Mouse (Mus musculus) embryonic facial prominence, embryonic 11.5 days (tissue): ENCODE results near the gene Lims1. TPM values are rescaled to one million over a fixed set of nuclear protein-coding genes. Genes with fewer than 3 reads are reported as not detected.

Source experiments
- ATAC-seq: fragments of 200-750 bp; cut with Nextera tagmentation; replicated peaks from 2 replicates; pipeline ENCODE4 v1.8.0; 2017; ENCODE audit warnings: low read depth; ENCODE audit not compliant: insufficient number of reproducible peaks, low FRiP score, low TSS enrichment
- DNase-seq: peaks from one replicate; pipeline ENCODE4 v3.0.0-alpha.2; 2015; ENCODE audit warnings: low spot score
- H3K27ac ChIP-seq: fragments of 300-500 bp; sonication (generic); replicated peaks from 2 replicates; pipeline ENCODE4 v1.5.1; 2014; ENCODE audit warnings: mild to moderate bottlenecking, low read depth, low read length, control low read depth
- H3K27me3 ChIP-seq: fragments of 300-500 bp; sonication (generic); 2 replicates; pipeline ENCODE4 v1.6.1; 2014; ENCODE audit warnings: mild to moderate bottlenecking, low read length, moderate library complexity, mixed read lengths; ENCODE audit not compliant: control insufficient read depth, insufficient read depth
- H3K36me3 ChIP-seq: fragments of 300-500 bp; sonication (generic); replicated peaks from 2 replicates; pipeline ENCODE4 v1.6.1; 2014; ENCODE audit warnings: low read depth, mild to moderate bottlenecking, low read length, moderate library complexity, mixed read lengths; ENCODE audit not compliant: control insufficient read depth, insufficient read depth
- H3K4me1 ChIP-seq: fragments of 300-500 bp; sonication (generic); 2 replicates; pipeline ENCODE4 v1.6.1; 2014; ENCODE audit warnings: low read length, mixed read lengths; ENCODE audit not compliant: control insufficient read depth, insufficient read depth
- H3K4me2 ChIP-seq: fragments of 300-500 bp; sonication (generic); 2 replicates; pipeline ENCODE4 v1.6.1; 2014; ENCODE audit warnings: low read depth, mild to moderate bottlenecking, control low read depth, low read length, moderate library complexity
- H3K4me3 ChIP-seq: fragments of 300-500 bp; sonication (generic); 2 replicates; pipeline ENCODE4 v1.5.1; 2014; ENCODE audit warnings: low read depth, low read length, control low read depth
- H3K9ac ChIP-seq: fragments of 300-500 bp; sonication (generic); replicated peaks from 2 replicates; pipeline ENCODE4 v1.6.1; 2014; ENCODE audit warnings: mild to moderate bottlenecking, control low read depth, low read length
- H3K9me3 ChIP-seq: fragments of 300-500 bp; sonication (generic); replicated peaks from 2 replicates; pipeline ENCODE4 v1.6.1; 2016; ENCODE audit warnings: mild to moderate bottlenecking, low read length, inconsistent platforms, mixed read lengths; ENCODE audit not compliant: control insufficient read depth
- WGBS: fragments of 180-500 bp; shearing (Covaris S2); extraction: QIAGEN DNeasy Blood & Tissue Kit; methylation state at CpG from one replicate; pipeline ENCODE4 v1.1.7; 2014; 5-methylcytosine and 5-hydroxymethylcytosine counted together
- polyA plus RNA-seq: library from polyadenylated mRNA; unstranded; fragments of >200 nt; fragmentation: Nextera tagmentation; extraction: Ambion mirVana; gene quantifications from 2 replicates; pipeline ENCODE4 v1.2.1, GENCODE M21; 2014

Gene Lims1
- polyA plus RNA-seq, 1 experiment from 2014 or later, result 89.2 TPM

DNA sequence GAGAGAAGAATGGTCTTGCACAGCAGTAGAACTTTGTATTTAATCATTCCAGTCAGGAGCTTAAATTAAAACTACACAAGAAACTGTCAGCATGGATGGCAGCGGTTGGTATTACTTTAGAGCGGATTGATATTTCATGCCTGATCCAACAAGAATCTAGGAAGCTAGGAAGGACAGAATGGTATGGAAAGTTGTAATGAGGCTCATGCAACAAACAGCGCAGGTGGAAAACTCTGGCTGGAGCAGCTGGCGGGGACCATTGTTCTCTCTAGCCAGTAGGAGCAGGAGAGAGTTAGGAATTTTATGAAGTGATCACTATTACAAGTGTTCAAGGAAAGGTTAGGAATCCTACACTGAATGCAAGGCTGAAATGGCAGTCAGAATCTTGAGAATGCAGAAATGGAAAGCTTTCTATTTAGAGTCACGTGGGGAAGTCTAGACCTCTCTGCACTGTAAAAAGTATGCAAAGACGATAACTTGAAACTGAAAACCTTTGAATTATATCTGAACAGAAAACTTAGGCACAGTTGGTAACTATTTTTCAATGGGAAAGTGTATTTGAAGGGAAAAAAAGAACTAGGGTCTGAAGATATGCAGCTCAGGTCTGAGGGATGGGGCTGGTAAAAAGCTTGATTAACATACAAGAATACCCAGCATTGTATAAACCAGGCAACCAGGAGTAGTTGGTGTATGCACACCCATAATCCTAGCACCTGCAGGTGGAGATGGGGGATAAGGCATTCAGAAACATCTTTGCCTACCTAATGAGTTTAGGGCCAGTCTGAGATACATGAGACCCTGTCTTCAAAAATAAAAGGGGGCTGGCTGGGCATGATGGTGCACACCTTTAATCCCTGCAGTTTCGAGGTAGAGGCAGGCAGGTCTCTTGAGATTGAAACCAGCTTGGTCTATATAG lies 45.8 kb downstream of the Lims1 start:
- H3K4me1 ChIP-seq, result no peaks in the 10 kb centered on the region
- H3K36me3 ChIP-seq, result no peaks in the 10 kb centered on the region
- H3K4me3 ChIP-seq, result no peak overlapping the region
- no peaks in the 10 kb centered on the region for H3K9me3 ChIP-seq
- no peaks in the 10 kb centered on the region for H3K27me3 ChIP-seq
- H3K9ac ChIP-seq, result no peak overlapping the region
- H3K4me2 ChIP-seq, result no peak overlapping the region
- ATAC-seq (no peak), DNase-seq (no peak)
- H3K27ac ChIP-seq, result no peak overlapping the region
- 87% methylated on average over 7 of the region's 7 CpGs for WGBS

DNA sequence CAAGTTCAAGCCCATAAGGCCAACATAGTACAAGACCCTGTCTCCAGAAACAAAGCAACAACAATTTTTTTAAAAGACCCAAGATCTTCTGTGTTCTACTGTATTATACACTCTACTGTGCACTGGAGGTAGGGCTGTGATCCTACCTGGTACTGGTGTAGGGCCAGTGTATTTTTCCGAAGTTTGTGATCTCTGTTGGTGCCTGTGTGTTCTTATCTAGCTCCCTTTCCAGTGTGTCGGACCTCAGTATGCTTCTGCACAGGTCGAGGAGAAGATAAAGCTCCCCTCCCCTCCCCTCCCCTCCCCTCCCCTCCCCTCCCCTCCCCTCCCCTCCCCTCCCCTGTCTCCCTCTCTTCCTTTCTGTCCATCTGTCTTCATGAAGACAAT lies 46.4 kb downstream of the Lims1 start:
- H3K4me2 ChIP-seq, result no peak overlapping the region
- H3K9me3 ChIP-seq, result no peaks in the 10 kb centered on the region
- H3K4me1 ChIP-seq, result no peaks in the 10 kb centered on the region
- 42% methylated on average over 3 of the region's 3 CpGs for WGBS
- DNase-seq (no peak), ATAC-seq (no peak)
- no peaks in the 10 kb centered on the region for H3K27me3 ChIP-seq
- no peak overlapping the region for H3K9ac ChIP-seq
- no peak overlapping the region for H3K4me3 ChIP-seq
- H3K27ac ChIP-seq, result no peak overlapping the region
- H3K36me3 ChIP-seq, result no peaks in the 10 kb centered on the region

DNA sequence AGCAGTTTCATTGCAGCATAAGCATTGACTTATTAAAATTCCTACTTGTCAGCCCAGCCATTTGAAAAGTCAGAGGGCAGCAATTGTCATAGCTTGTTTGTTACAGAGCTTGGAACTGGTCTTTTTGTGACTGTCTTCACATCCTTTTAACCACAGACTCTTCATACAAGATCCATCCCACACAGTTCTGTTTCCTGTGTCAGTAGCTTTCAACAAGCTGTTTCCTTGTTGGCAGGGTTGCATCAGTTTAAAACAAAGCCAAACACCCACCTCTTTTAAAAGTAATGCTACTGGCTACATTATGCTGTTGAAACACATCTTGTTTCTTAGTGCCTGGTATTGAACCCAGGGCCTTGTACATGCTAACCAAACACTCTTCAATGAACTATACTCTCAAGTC lies 46.9 kb downstream of the Lims1 start:
- Histone ChIP-seq H3K27ac (no peak overlapping the region), H3K4me2 (no peak overlapping the region), H3K36me3 (no peaks in the 10 kb centered on the region), H3K4me1 (no peaks in the 10 kb centered on the region), H3K9me3 (no peaks in the 10 kb centered on the region), H3K4me3 (no peak overlapping the region), H3K27me3 (no peaks in the 10 kb centered on the region), H3K9ac (no peak overlapping the region)
- ATAC-seq, result no peak
- DNase-seq, result no peak

DNA sequence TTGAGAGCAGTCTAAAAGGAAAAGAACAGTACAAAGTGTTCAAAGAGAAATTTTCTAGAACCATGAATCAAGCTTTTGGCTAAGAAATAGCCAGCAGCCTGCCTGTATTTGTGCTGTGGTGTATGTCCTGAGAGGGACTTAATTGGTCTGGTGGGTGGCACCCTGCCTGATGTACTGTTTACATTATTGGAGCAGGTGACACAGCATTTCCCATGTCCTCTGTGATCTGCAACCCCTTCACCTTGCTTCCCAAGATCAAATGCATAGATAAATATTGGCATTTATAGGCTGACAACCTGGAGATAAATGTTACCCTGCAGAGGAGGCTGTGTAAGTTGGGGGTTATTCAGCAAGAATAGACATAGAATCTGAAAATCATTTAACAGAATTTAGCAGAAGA lies 47.3 kb downstream of the Lims1 start:
- H3K36me3 ChIP-seq, result no peaks in the 10 kb centered on the region
- ATAC-seq (no peak), DNase-seq (no peak)
- H3K9ac ChIP-seq, result no peak overlapping the region
- no peak overlapping the region for H3K27ac ChIP-seq
- no peak overlapping the region for H3K4me2 ChIP-seq
- no peak overlapping the region for H3K4me3 ChIP-seq
- H3K4me1 ChIP-seq, result no peaks in the 10 kb centered on the region
- no peaks in the 10 kb centered on the region for H3K9me3 ChIP-seq
- H3K27me3 ChIP-seq, result no peaks in the 10 kb centered on the region

DNA sequence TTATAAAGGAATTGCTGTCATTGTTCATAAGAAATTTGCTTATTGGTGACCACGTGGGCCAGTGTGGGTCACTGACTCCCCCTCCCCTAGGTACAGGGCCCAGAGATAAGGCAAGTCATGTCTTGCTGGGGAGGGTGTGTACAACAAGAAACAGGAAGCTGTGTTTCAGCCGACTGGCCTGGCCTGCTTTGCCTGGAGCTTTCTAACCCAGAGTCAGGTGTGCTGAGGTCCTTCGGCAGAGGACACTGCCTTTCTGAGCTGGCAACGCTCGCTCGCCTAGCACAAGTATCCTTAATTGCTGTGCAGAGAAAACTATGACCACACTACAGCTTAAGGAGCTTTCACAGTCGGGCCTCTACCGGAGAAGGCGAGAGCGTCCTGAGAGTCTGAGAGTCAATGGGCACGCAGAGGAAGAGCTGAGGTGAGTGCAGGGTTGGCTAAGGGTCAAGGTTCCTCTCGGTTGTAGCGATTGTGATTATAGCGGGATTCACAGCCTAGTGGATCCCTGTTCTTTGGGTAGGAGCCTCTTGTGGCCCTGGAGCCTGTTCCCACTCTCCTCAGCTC lies 48.1 kb downstream of the Lims1 start:
- Histone ChIP-seq H3K27me3 (no peaks in the 10 kb centered on the region), H3K4me1 (no peaks in the 10 kb centered on the region), H3K4me2 (no peak overlapping the region), H3K27ac (no peak overlapping the region), H3K4me3 (no peak overlapping the region), H3K36me3 (no peaks in the 10 kb centered on the region), H3K9me3 (no peaks in the 10 kb centered on the region), H3K9ac (no peak overlapping the region)
- ATAC-seq (0 out of 2 replicates have a peak, but pooled peaks have one; percentile 59), DNase-seq (peak; percentile 20)
- WGBS, result 36% methylated on average over 14 of the region's 14 CpGs

DNA sequence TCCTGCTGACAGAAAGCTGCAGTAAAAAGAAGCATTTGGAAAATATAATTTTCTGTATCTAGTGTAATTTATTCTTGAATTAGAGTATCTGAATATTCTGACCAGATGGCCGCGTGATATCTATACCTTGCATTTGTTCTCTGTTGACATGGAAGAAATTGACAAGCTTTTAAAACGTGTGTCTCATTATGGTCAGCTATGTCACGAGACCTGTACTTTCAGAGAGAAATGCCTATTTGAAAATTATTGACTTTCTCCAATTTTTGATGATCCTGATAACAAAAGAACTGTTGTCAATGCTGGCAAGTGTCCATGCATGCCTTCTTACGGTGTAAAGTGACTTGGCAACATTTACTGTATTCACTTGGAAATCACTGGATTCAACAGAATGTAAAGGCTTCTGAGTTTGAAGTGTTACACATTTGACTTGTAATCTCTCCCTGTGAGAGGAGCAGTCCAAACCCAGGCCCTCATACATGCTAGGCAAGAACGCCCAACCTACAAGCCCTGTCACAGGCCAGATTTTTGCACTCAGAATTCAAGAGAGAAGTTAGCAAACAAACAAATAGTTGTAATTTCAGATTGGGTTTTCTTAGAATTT lies 49.3 kb downstream of the Lims1 start:
- no peak overlapping the region for H3K27ac ChIP-seq
- H3K27me3 ChIP-seq, result no peaks in the 10 kb centered on the region
- 86% methylated on average over 6 of the region's 6 CpGs for WGBS
- ATAC-seq (no peak), DNase-seq (no peak)
- no peak overlapping the region for H3K4me3 ChIP-seq
- H3K36me3 ChIP-seq, result no peaks in the 10 kb centered on the region
- no peak overlapping the region for H3K9ac ChIP-seq
- H3K4me2 ChIP-seq, result no peak overlapping the region
- H3K4me1 ChIP-seq, result no peaks in the 10 kb centered on the region
- no peaks in the 10 kb centered on the region for H3K9me3 ChIP-seq

DNA sequence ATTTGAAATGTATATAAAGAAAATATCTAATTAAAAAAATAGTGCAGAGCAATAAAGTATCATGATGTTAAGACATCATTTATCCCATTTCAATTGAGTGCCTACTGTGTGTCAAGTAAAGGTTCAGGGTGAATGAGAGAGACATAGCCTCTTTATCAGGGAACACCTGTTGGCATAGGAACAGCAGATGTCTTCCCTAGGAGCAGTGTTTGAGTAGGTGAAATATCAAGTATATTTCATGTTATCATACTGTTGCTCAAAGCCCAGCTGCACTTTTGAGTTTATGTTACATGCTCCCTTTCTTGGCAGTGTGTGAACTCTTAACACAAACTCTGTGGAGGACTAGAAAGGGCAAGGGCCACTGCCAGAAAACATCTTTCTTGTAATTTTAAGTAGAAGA lies 50.6 kb downstream of the Lims1 start:
- no peak for DNase-seq
- no peak for ATAC-seq
- no peaks in the 10 kb centered on the region for H3K4me1 ChIP-seq
- H3K36me3 ChIP-seq, result no peaks in the 10 kb centered on the region
- no peaks in the 10 kb centered on the region for H3K27me3 ChIP-seq
- no peak overlapping the region for H3K27ac ChIP-seq
- H3K9ac ChIP-seq, result no peak overlapping the region
- H3K9me3 ChIP-seq, result no peaks in the 10 kb centered on the region
- no peak overlapping the region for H3K4me2 ChIP-seq
- no peak overlapping the region for H3K4me3 ChIP-seq

DNA sequence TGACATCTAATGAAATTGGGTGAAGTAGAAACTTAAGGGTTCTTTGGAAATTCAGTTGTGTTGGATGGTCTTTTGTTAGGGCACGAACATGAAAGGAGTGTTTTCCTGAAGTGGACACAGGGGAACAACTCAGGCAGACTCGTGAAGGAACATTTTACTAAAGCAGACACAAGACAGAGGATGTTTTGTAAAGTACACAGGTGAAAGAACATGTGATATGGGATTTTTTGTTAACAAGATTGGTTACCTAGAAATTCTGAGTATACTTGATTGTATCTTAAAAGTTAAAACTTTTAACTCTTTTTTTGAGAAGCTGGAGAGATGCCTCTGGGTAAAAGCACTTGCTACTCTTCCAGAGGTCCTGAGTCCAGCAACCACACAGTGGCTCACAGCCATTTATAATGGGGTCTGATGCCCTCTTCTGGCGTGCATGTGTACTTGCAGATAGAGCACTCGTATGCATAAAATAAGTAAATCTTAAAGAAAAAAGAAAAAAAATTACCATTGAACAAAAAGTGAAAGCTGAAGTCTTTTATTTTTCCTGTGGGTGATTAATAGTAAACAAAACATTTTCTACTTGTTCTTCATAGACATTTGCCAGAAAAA lies 54.4 kb downstream of the Lims1 start:
- H3K4me2 ChIP-seq, result no peak overlapping the region
- no peaks in the 10 kb centered on the region; the same call in 1 of the 2 replicates for H3K4me1 ChIP-seq
- 35% methylated on average over 4 of the region's 4 CpGs for WGBS
- ATAC-seq (no peak), DNase-seq (peak; percentile 51)
- no peaks in the 10 kb centered on the region for H3K36me3 ChIP-seq
- no peaks in the 10 kb centered on the region for H3K9me3 ChIP-seq
- H3K9ac ChIP-seq, result no peak overlapping the region
- H3K27me3 ChIP-seq, result no peaks in the 10 kb centered on the region
- H3K4me3 ChIP-seq, result no peak overlapping the region
- no peak overlapping the region for H3K27ac ChIP-seq
